Mouse (Mus musculus) hindlimb bud, embryonic 11.5 days (tissue): Measurements from ENCODE around the gene Dscam.

Source experiments
- DNase-seq: peaks from one replicate; pipeline ENCODE4 v3.0.0-alpha.2; 2012; ENCODE audit warnings: low read depth, low spot score; ENCODE audit errors: extremely low spot score

Gene Dscam

DNA sequence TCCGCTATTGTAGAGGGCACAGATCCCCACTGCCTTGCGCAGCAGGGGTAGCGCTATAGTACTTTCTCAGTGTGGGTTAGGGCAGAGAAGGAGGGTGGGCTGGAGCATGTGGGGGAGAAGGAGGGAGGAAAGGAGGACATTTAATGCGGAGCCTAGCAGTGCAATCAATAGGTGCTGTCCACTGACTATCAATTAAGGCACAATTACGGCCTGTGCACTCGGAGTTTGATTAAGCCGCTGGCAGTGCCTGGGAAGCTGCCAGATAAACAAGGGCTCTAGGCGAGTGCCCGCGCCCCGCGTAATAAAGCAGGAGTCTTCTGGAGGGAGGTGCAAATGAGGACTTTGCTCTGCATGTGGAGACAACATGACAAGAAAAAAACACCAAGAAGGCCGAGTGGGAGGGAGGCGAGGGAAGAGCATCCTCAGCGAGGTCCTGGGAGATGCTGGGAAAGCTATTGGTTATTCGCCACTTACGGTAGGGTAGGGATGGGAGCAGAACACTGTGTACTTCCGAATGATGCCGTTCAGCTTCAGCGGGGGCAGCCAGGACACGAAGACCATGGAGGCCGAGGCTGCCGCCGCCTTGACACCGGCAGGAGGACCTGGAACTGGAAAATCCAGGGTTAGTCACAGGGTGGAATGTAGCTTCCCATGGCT, 497.2 kb downstream of the Dscam start:
- no peak for DNase-seq

DNA sequence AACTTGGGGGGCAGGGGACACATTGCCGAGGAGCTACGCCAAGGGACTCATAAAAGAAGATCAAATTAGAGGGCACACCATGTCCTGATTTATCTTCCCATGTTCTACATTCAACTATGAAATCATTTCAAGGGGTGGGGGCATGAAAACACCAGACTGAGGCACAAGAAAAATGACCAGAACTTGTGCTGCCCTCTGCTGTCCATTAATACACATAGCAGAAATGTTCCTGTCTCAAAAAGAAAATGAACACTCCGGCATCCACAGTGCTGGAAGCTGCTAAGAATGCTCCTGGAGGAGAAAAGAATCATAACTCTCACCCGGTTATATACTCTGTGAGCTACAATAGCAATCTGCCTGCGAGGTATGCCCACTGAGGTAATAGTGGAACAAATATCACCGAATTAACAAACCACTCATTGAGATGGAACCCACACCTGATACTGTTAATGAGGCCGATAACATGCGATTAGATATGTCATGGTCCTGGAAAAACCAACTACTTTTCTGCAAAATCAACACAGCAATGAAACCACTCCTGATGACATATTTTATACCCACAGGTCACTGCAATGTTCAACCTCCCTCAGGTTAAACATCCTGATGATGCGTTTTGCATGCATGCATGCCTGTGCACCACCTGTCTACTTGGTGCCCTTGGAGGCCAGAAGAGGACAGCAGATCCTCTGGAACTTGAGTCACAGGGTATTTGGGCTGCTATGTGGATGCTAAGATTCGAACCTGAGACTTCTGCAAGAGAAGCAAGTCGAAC, 498.8 kb downstream of the Dscam start:
- peak; percentile 6 for DNase-seq

DNA sequence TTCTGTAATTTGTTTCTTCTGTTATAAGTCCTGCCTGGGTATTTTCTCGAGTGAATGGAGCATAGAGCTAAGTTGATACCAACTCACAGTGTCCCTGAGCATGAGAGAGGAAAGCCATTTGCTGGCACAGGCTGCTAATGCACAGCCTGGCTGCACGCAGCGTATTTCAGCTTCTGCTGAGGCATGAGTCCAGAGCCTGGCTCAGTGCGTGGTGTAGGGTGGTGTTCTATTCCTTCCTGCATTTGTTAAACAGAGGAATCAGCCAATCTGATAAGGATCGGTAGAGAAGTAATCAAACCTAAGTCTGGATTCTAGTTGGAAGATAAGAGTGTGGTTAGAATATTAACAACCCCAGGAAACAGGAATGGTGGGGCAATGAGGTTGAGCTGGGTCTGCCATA, 500.8 kb downstream of the Dscam start:
- no peak for DNase-seq

DNA sequence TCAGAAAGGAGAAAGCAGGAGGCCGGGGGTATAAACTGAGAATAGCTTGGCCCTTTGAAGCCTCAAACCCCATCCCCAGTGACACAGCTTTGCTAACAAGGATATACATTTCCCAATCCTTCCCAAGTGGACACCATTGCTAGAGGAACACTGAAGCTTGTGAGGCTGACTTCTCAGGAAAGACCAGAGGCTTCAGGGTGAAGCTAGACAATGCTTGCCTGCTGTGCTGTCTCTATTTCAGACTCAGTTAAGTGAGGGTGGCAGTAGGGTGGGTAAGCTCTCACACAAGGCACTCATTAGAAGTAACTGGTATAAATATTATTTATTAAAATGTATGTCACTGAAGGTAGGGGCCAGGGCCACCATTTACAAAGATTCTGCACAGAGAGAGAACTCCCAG, 502.1 kb downstream of the Dscam start:
- DNase-seq = no peak

DNA sequence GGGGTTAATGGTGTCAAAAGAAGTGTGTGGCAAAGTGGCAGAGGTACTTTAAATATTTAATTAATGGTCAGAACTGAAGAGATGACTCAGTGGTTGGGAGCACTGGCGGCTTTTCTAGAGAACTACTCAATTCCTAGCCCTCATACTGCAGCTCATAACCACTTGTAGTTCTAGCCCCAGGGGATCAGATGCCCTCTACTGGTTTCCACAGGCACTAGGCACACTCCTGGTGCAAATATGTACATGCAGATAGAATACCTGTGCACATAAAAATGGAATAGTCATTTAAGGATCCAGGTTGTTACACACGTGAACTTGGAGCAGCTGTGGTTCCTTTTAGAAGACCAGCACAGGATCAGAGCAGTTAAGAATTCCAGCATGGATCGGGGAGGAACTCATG, 509.5 kb downstream of the Dscam start:
- no peak for DNase-seq

DNA sequence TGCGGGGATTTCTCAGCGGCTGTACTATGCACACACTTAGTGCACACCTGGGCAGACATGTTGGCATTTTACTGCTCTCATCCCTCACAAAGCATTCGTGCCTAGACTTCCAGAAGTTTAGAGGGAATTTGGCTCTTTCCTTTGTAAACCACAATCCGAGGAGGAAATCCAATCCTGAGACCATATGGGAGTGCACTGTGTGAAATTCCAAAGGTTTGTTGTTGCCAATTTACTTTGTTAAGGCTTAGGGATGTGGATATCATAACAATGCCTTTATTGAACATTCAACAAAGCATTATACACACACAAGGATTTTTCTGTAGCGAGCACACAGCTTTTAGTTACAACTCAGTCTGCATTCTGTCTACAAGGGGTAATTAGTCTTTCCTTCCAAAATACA, 511.3 kb downstream of the Dscam start:
- DNase-seq = no peak

DNA sequence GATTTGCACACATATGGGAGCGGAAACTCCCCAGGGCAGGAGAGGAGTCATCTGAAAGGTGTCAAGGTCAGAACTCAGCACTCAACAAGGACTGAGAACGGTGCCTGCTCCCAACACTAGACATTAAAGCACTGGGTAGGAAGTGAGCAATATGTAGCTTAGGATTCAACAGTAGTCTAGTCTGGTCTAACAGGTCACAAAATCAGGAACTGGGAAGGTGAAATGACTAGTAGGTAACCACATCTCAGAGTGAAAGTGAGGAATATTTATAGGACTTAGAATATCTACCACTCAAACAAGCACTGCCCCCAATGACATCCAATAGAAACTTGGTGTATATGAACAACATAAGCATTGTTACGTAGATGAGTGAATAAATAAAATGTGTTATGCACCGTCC, 515.0 kb downstream of the Dscam start:
- no peak for DNase-seq

DNA sequence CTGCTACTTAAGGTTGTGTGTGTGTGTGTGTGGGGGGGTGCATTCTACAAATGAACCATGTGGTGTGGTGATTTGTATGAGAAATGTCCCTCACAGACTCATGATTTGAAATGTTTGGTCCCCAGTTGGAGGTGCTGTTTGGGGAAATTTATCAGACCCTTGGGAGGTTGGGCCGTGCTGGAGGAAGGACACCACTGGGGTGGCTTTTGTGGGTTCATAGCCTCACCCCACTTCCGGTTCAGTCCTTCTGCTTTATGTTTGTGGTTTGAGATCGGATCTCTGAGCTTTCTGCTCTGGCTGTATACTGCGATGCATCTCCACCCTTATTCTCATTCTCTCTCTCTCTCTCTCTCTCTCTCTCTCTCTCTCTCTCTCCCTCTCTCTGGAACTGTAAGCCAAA, 516.5 kb downstream of the Dscam start:
- DNase-seq = no peak

DNA sequence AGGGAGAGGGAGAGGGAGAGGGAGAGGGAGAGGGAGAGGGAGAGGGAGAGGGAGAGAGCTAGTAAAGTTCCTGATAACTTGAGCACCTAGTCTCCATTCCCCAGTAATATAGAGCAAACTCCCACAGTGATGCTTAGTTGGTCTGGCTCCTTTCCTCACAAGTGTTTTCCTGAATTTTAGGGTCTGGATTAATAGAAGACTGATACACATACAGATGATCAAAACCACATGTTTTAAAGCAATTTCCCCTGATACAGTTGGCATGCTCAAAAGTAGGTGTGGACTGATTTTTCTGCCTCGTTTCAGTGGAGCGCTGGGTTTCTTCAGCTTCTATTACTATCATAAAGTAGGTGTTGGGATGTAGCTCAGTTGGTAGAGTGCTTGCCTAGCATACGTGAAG, 519.1 kb downstream of the Dscam start:
- no peak for DNase-seq

DNA sequence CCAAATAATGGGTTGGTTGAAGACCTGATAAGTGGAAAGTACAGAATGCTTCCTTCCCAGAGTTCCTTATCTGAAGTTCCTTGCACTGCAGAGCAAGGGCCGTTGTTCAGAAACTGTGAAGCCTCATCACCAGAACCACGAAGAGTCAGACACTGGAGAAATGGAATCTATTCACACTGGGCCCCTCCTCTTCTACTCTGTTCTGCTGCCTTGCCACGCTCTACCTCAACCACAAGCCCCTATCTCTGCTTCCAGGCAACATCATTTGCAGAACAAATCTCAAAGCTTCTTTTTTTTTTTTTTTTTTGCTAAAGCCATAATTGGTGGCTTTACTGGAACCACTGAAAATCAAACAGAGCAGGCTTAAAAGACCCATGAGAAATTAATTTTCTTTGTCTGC, 530.5 kb downstream of the Dscam start:
- no peak for DNase-seq

DNA sequence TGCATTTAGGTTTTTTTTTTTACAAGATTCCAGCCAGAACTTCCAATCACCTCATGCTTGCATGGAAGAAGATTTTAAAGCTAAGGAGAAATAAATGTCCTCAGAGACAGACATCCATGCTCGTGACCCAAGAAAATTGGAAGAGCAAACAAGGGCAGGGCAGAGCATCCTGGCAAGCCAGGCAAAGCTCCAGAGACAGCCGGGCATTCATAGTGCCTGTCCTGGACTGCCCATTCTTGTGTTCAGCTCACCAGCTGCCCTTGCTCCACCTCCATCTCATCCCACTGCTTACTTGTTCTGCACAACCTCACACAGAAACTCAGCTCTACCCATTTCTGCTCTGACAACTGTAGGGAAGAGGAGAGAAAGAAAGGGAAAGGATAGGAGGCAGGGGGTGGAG, 534.6 kb downstream of the Dscam start:
- DNase-seq = no peak

DNA sequence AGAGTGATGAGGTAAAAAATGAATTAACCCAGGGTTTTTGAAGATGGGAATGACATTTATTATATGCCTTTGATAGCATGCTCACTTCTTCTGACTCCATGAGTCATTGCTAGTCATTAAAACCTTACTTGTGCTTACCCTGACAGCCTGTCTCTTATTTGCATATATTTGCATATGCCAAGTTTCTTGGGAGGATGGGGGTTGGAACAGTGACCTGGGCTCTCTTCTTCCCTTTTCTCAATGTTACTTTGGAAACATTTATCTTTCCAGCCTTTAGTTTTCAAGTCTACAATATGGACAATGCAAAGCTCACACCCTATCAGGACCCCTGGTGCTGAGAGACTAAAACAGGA, 535.8 kb downstream of the Dscam start:
- no peak for DNase-seq

DNA sequence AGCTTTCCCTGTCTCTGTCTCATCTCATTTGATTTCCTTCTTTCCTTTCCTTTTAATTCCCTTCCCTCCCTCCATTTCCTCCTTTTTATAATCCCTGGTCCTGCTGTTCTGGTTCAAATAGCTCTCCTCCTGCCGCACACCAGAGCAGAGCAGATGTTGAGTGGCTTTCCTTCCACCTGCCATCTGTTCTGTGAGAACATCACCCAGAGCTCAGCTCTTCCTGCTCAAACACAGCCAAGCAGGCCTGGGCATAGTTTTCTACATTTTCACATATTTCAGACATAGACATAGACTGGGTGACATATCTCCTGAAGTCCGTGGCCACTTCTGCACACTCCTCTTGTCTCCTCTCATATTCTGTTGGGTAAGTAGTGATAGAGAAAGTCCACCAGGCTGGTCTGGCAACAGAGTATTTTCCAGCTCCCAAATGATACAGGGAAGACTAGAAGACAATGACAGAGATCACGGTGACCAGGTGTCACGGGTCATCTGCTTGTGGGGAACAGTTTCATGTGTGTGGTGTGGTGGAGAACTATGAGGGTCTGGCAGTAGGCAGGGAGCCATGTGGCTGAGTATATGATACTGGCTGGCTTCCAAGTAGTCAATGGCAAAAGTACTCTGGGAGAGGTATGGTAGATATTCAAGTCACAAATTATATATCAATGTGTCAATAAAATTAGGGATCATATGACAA, 536.3 kb downstream of the Dscam start:
- DNase-seq = no peak

DNA sequence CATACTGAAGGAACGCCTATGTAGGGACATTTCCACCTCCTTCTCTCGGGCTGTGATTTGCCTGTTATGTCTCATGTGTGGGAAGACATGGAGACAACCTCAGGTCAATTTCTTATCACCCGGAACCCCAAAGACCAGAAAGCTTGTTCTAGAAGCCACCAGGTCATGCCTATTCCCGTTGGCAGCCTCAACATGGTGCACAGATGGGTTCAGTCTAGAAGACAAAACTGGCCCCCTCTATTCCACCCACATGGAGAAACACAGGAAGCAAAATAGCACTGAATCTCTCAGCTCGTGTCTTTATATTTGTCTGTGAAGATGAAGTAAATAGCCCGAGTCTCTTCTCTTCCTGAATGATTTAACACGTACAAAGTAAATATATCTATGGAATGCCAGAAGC, 540.3 kb downstream of the Dscam start:
- DNase-seq = no peak

DNA sequence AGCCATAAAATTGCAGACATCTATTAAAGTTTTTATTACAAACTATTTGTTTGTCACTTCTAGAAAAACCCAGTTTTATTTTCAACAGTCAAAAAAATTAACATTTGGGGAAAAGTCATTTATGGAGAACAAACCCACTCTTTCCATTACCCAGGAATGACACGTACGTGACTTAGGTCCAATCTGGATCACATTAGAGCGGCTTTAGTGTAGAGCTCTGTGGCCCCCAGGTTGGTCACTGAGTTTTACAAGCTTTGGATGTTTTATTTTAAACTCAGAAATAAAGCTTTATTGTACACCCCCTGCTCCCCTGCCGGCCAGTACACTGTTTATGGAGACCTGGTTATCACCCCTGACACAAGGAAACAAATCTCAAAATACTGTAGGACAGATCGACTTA, 540.9 kb downstream of the Dscam start:
- peak; percentile 49 for DNase-seq

DNA sequence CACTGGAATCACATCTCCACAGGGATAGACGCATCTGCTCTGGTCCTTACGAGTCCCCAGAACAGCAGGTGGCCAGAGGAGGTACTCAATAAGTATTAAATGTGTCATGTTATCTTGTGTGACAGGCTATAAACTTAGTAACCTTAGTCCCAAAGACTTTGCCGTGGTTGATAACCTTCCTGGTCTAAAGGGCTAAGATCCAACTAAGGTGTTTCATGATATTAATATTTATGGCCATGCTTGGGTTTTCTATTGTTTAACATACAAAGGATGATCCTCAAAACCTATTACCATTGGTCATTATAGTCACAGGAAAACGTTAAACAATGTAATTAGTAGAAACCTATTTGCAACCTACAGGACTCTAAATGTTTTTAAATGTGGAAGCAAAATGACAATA, 545.1 kb downstream of the Dscam start:
- no peak for DNase-seq

DNA sequence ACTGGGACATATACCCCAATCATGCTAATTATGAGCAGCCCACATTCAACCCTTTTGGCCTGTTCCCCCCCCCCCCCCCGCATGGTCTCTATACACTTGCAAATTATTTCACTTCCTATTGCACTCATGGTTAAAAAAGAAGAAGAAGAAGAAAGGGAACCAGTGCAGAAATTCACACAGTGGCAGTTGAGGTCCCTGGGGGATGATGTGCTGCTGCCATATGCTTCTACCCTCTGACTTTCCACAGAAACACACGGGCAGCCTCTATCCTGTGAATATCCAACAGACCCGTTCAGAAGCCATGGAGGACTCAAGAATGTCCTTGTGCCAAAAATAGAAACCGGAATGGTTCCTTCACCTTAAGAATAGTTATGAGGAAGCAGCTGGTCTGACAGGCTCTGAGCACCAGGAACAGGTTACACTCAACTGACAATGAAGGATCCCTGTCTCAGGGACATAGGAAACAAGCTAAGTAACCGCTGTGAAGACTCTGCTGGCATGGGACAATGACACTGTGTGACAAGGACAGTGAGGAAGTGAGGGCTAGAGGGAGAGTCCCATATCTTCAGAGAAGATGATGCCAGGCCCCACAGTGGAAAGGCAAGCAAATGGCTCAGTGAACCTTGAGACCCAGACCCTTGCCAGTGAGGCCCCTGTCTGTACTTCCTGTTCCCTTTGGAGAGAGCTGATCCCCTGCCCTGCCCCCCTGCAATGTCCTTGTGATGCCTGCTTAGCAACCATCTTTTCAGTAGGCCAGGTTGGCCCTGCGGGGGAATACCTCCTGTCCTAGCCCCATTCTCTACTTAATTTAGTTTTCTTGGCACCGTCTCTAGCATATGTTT, 545.8 kb downstream of the Dscam start:
- DNase-seq = no peak

DNA sequence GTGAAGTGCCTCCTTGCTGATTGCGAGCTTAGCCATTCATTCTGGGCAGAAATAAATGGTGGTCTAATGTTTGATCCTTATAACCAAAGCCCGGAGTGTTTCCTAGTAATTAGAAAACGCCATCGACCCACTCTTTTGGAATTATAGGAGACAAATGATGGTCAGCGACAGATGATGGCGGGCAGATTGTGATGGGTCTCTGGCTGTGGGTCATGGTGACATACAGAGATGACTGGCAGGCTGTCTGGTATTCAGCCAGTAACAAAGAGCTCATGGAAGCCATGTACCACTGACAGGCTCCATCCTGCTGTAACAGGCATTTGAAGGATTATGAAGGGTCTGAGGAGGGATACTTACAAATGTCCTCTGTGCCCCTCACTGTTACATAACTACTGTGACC, 549.7 kb downstream of the Dscam start:
- no peak for DNase-seq

DNA sequence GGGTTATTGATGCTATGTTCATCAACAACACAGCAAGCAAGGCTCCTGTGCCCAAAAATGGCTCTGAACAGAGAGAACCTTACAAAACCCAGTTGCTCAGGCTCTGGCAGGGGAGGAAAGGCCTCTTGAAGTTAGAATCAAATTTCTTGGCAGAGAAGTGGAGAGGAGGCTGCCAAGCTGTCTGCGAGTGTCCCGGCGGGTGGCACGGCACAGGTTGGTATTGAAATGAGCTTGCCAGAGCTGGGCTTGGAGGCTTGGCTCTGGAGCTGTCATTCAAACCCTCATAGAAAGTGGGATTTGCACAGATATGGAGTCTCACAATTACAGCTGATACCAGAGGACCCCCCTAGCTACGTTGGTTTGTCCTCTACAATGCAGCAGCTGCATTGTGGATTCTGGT, 550.1 kb downstream of the Dscam start:
- DNase-seq = no peak

DNA sequence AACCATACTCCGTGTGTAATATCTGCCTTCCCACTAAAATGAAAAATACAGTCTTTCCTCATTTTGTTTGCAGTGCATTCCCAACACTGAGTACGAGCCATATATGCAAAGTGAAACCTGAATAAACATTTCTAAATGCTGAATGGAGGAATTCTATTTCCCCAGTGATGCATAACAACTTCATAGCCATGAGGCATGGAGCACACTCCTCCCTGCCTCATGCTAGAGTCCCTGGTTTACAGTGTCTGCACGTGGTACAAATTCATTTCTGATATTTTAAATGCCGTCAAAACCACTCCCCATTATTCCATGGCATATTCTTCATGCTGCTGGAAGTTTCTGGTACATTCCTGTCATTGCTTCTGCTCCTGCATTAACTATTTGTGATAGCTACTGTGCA, 552.8 kb downstream of the Dscam start:
- DNase-seq = no peak

DNA sequence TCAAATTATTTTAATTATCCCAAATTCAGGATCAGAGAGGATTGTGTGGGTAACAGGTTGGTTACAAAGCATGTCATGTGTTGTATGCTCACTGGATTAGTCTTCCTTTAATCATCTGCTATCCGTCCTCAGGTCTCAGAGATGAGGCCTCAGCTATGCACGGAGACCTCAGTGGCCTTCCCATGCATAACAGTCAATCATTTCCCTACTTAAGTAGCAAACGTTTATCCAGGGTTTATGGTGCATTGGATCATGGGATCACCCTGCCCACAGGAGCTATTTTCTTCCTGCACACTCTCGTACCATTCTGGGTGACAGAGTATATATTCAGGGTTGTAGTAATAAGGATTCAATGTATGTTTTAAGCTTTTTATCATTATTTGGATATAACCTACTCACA, 557.3 kb downstream of the Dscam start:
- DNase-seq = no peak

DNA sequence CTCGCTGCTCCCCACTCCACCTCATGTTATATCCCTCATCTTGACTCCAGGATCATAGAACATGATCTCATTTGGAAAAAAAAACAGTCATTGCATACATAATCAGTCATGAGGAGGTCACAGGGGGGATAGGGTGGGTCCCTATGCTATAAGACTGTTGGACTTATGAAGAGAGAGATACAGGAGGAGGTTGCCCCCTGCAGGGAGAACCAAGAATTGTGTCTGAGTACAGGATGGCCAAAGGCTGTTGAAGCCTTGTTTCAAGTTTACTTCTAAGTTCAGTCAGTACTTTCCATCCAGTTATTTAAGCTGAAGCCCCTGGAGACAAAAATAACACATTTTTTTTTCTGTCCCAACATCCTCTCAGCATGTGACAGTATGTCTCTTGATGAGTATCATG, 559.7 kb downstream of the Dscam start:
- peak; percentile 33 for DNase-seq
